Mouse (Mus musculus) neutrophil, adult 5-6 weeks (primary cell): ENCODE data around the gene Sema3e. TPM values are rescaled to one million over a fixed set of nuclear protein-coding genes. Genes with fewer than 3 reads are reported as not detected.

ENCODE experiments used
- ATAC-seq: fragments of 151-379, 151-347 bp; 2 replicates; pipeline ENCODE4 v1.8.0; 2017; ENCODE audit warnings: mild to moderate bottlenecking, moderate TSS enrichment; ENCODE audit not compliant: insufficient number of reproducible peaks, poor library complexity, low FRiP score, severe bottlenecking; ENCODE audit errors: extremely low read depth
- total RNA-seq: library from RNA; stranded (forward); fragments of 200-1000 nt; gene quantifications from 2 replicates; pipeline ENCODE4 v1.2.3, GENCODE M21; 2017

Gene Sema3e
- total RNA-seq: not detected in 2 replicates

- no peak for ATAC-seq
Observed at GRCm38 (mm10) chr5:14025205-14026124, at the start of gene Sema3e. Sema3e (plus strand) TSS chr5:14025276.

GRCm38 (mm10) chr5:13977576-13977975 is 47.5 kb upstream of the Sema3e start:
- ATAC-seq: no peak

GRCm38 (mm10) chr5:13979156-13979555 is 45.9 kb upstream of the Sema3e start:
- ATAC-seq: no peak

- ATAC-seq: no peak
Observed at GRCm38 (mm10) chr5:13982417-13983054, 42.5 kb upstream of the Sema3e start.

GRCm38 (mm10) chr5:13983608-13984007 is 41.5 kb upstream of the Sema3e start:
- no peak for ATAC-seq

- ATAC-seq: no peak
Observed at GRCm38 (mm10) chr5:13985669-13986068, 39.4 kb upstream of the Sema3e start.

GRCm38 (mm10) chr5:13987123-13987522 is 38.0 kb upstream of the Sema3e start:
- ATAC-seq: no peak

- ATAC-seq: no peak
Observed at GRCm38 (mm10) chr5:13988023-13988422, 37.1 kb upstream of the Sema3e start.

- no peak for ATAC-seq
Observed at GRCm38 (mm10) chr5:13992734-13993396, 32.2 kb upstream of the Sema3e start.

GRCm38 (mm10) chr5:14028341-14028740 is 3.3 kb downstream of the Sema3e start:
- no peak for ATAC-seq

- no peak for ATAC-seq
Observed at GRCm38 (mm10) chr5:14030796-14031195, 5.7 kb downstream of the Sema3e start.

GRCm38 (mm10) chr5:14032056-14032455 is 7.0 kb downstream of the Sema3e start:
- ATAC-seq: no peak

- no peak for ATAC-seq
Observed at GRCm38 (mm10) chr5:14033302-14033701, 8.2 kb downstream of the Sema3e start.

- ATAC-seq: no peak
Observed at GRCm38 (mm10) chr5:14038813-14039496, 13.9 kb downstream of the Sema3e start.

GRCm38 (mm10) chr5:14040208-14040607 is 15.1 kb downstream of the Sema3e start:
- ATAC-seq: no peak

- ATAC-seq: no peak
Observed at GRCm38 (mm10) chr5:14043116-14043515, 18.0 kb downstream of the Sema3e start.

GRCm38 (mm10) chr5:14043983-14044382 is 18.9 kb downstream of the Sema3e start:
- ATAC-seq: no peak

GRCm38 (mm10) chr5:14048660-14049059 is 23.6 kb downstream of the Sema3e start:
- ATAC-seq: no peak

GRCm38 (mm10) chr5:14054472-14054871 is 29.4 kb downstream of the Sema3e start:
- no peak for ATAC-seq
